Mouse (Mus musculus): ENCODE measurements around the gene Gm13090. TPM values are rescaled to one million over a fixed set of nuclear protein-coding genes. Genes with fewer than 3 reads are reported as not detected.

The Gm13090 gene
- polyA plus RNA-seq, 1 experiment from 2014 or later = not detected

DNA sequence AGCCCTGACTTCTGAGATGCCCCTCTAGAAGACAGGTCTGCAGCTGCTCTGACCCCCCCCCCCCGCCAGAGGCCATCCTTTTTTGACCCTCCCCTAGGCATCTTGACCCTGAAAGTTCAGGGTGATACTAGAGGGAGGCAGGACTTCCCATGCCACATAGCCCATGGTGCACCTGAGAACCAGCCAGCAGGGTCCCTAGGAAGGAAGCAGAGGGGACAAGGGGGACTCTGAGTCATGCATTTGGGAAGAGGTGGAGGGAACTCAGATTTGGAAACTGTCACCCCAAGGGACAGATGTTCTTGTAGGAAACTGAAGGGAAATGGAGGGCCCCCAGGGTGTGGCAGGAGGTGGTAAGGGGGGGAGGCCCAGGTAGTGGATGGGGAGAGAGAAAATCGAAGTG is 49.2 kb downstream of the Gm13090 start:
- Histone ChIP-seq H3K4me1 (ENCODE audit: control insufficient read depth in 2 of 2, insufficient read depth in 2 of 2, low read length in 2 of 2) (peaks cover 40 to 41% of the 10 kb centered on the region in 2 experiments), H3K36me3 (ENCODE audit: control insufficient read depth, insufficient read depth, low read length) (no peaks in the 10 kb centered on the region), H3K4me3 (ENCODE audit: control insufficient read depth in 1 of 2, insufficient read depth in 1 of 2, low read depth in 1 of 2, low read length in 2 of 2) (no peak overlapping the region), H3K27ac (replicated peaks in 1 of 2; ENCODE audit: control insufficient read depth in 1 of 2, insufficient read depth in 1 of 2, low read depth in 2 of 2, low read length in 2 of 2) (peak overlapping the region in 1 of 2 experiments; percentile 55; a peak in 2 of 4 replicates), H3K9me3 (ENCODE audit: control insufficient read depth, low read length) (no peaks in the 10 kb centered on the region), H3K27me3 (ENCODE audit: control insufficient read depth, insufficient read depth, low read length) (no peaks in the 10 kb centered on the region; the same call in 1 of the 2 replicates), H3K9ac (ENCODE audit: low read length) (no peak overlapping the region), H3K4me2 (ENCODE audit: low read length) (peak overlapping the region; percentile 49; the same call in 1 of the 2 replicates)
- 36% methylated on average over 2 of the region's 2 CpGs for WGBS
- ATAC-seq (ENCODE audit: insufficient number of reproducible peaks, insufficient read depth, low FRiP score, low read depth) = no peak

DNA sequence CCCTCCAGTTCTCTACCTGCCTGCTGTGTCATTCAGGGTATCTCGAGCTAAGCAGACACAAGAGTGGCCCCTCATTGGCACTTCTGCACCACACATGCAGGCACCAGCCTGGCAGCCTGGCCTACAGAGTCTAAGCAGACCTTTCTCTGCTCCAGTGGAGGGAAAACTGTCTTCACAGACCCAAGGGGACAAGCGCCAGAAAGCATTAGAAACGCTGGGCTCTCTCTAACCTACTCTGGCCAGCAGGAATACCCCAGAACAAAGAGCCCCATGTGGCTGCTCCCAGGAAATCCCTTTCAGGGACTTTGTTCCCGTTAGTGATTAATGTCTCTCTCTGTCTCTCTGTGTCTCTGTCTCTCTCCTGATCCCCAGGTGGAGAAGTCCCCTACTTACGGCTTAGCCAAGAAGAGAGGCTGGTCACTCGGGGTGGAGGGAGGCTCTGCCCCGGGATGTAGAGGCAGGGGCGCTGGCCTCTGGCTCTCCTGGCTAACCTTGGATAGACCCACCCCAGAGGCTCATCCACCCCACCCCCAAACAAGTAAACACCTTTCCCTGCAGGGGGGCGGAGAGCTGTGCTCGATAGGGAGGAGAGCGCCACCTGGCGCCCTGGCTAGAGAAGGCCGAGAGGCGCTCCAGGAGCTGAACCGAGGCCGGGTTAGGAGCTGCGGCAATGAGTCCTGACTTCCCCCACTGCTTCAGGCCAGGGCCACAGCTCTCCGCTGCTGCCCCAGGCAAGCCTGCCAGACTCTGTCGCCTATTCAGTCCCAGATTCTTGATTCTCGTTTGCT is 49.9 kb downstream of the Gm13090 start:
- Histone ChIP-seq H3K9me3 (ENCODE audit: control insufficient read depth, low read length) (peaks cover 4% of the 10 kb centered on the region), H3K4me3 (ENCODE audit: control insufficient read depth in 1 of 2, insufficient read depth in 1 of 2, low read depth in 1 of 2, low read length in 2 of 2) (peak overlapping the region in 1 of 2 experiments; percentile 17; a peak in 1 of 4 replicates), H3K27me3 (ENCODE audit: control insufficient read depth, insufficient read depth, low read length) (no peaks in the 10 kb centered on the region; the same call in 1 of the 2 replicates), H3K4me2 (ENCODE audit: low read length) (peak overlapping the region; percentile 57), H3K27ac (replicated peaks in 1 of 2; ENCODE audit: control insufficient read depth in 1 of 2, insufficient read depth in 1 of 2, low read depth in 2 of 2, low read length in 2 of 2) (no peak overlapping the region), H3K9ac (ENCODE audit: low read length) (peak overlapping the region; percentile 44), H3K4me1 (ENCODE audit: control insufficient read depth in 2 of 2, insufficient read depth in 2 of 2, low read length in 2 of 2) (peaks cover 36 to 40% of the 10 kb centered on the region in 2 experiments), H3K36me3 (ENCODE audit: control insufficient read depth, insufficient read depth, low read length) (no peaks in the 10 kb centered on the region)
- peak; percentile 33; the same call in 1 of the 2 replicates for ATAC-seq (ENCODE audit: insufficient number of reproducible peaks, insufficient read depth, low FRiP score, low read depth)
- WGBS = 7% methylated on average over 20 of the region's 20 CpGs

GRCm38 (mm10) chr4:151140368-151140982 is 51.1 kb downstream of the Gm13090 start:
- WGBS = 14% methylated on average over 18 of the region's 20 CpGs
- Histone ChIP-seq H3K4me3 (ENCODE audit: control insufficient read depth in 1 of 2, insufficient read depth in 1 of 2, low read depth in 1 of 2, low read length in 2 of 2) (no peak overlapping the region), H3K9me3 (ENCODE audit: control insufficient read depth, low read length) (peaks cover 9% of the 10 kb centered on the region), H3K27me3 (ENCODE audit: control insufficient read depth, insufficient read depth, low read length) (no peaks in the 10 kb centered on the region), H3K36me3 (ENCODE audit: control insufficient read depth, insufficient read depth, low read length) (no peaks in the 10 kb centered on the region), H3K9ac (ENCODE audit: low read length) (no peak overlapping the region; the same call in 1 of the 2 replicates), H3K4me2 (ENCODE audit: low read length) (peak overlapping the region; percentile 62; the same call in 1 of the 2 replicates), H3K4me1 (ENCODE audit: control insufficient read depth in 2 of 2, insufficient read depth in 2 of 2, low read length in 2 of 2) (peaks cover 35 to 38% of the 10 kb centered on the region in 2 experiments), H3K27ac (replicated peaks in 1 of 2; ENCODE audit: control insufficient read depth in 1 of 2, insufficient read depth in 1 of 2, low read depth in 2 of 2, low read length in 2 of 2) (peak overlapping the region in 1 of 2 experiments; percentile 80; a peak in 1 of 4 replicates)
- no peak for ATAC-seq (ENCODE audit: insufficient number of reproducible peaks, insufficient read depth, low FRiP score, low read depth)

Other genes starting within 250 kb of the Gm13090 start
- gene Errfi1, start 235.7 kb upstream of the Gm13090 start, polyA plus RNA-seq (2014; fragmentation: Nextera tagmentation; extraction: Ambion mirVana) = 9.4 and 10.7 TPM in 2 replicates
- 333 and 351 TPM in 2 replicates for gene Park7, start 175.1 kb upstream of the Gm13090 start, polyA plus RNA-seq (2014; fragmentation: Nextera tagmentation; extraction: Ambion mirVana)
- 1.8 and 2.1 TPM in 2 replicates for gene Tnfrsf9, start 175.0 kb upstream of the Gm13090 start, polyA plus RNA-seq (2014; fragmentation: Nextera tagmentation; extraction: Ambion mirVana)
- not detected in 2 replicates for gene Uts2, start 92.5 kb upstream of the Gm13090 start, polyA plus RNA-seq (2014; fragmentation: Nextera tagmentation; extraction: Ambion mirVana)
- gene Per3, start 44.9 kb upstream of the Gm13090 start, polyA plus RNA-seq (2014; fragmentation: Nextera tagmentation; extraction: Ambion mirVana) = 10.4 and 11.3 TPM in 2 replicates
- gene Vamp3, start 31.6 kb upstream of the Gm13090 start, polyA plus RNA-seq (2014; fragmentation: Nextera tagmentation; extraction: Ambion mirVana) = 89.7 and 97.4 TPM in 2 replicates